Mouse (Mus musculus): ENCODE measurements around the gene Ttc27. TPM values are rescaled to one million over a fixed set of nuclear protein-coding genes. Genes with fewer than 3 reads are reported as not detected.
A peak's percentile ranks its signal among the peaks of the same experiment; 100 is the strongest.

Ttc27 gene
- 28.0 and 28.6 TPM in 2 replicates for polyA plus RNA-seq (2014; fragmentation: Nextera tagmentation; extraction: Ambion mirVana)

- Histone ChIP-seq H3K27me3 (ENCODE audit: control insufficient read depth, insufficient read depth, low read length) (no peaks in the 10 kb centered on the region), H3K9ac (replicated peaks; ENCODE audit: low read depth, low read length) (peak within 1 kb of the TSS; percentile 49), H3K4me2 (replicated peaks; ENCODE audit: low read depth, low read length) (peak within 1 kb of the TSS; percentile 68), H3K4me3 (ENCODE audit: low read depth, low read length) (peak within 1 kb of the TSS; percentile 71), H3K4me1 (ENCODE audit: control insufficient read depth, insufficient read depth, low read length) (0 out of 2 replicates have a peak, but pooled peaks cover 4% of the 10 kb centered on the region), H3K9me3 (ENCODE audit: control insufficient read depth, low read depth, low read length) (no peaks in the 10 kb centered on the region), H3K36me3 (ENCODE audit: control insufficient read depth, insufficient read depth, low read length) (no peaks in the 10 kb centered on the region), H3K27ac (ENCODE audit: low read length) (peak within 1 kb of the TSS; percentile 48; the same call in 1 of the 2 replicates)
- ATAC-seq (ENCODE audit: insufficient number of reproducible peaks, insufficient read depth, low FRiP score, low read depth): peak; percentile 92
- under 1% methylated on average over 31 of the region's 31 CpGs for WGBS
These were observed at the start of gene Ttc27 for GRCm38 (mm10) chr17:74717618-74718151. Gene Ttc27, plus strand, starts transcription at chr17:74717732.

- H3K27me3 ChIP-seq (ENCODE audit: control insufficient read depth, insufficient read depth, low read length): no peaks in the 10 kb centered on the region
- 88% methylated on average over 1 of the region's 1 CpGs for WGBS
- no peak overlapping the region for H3K4me2 ChIP-seq (replicated peaks; ENCODE audit: low read depth, low read length)
- no peak overlapping the region for H3K4me3 ChIP-seq (ENCODE audit: low read depth, low read length)
- H3K9ac ChIP-seq (replicated peaks; ENCODE audit: low read depth, low read length): no peak overlapping the region
- H3K36me3 ChIP-seq (ENCODE audit: control insufficient read depth, insufficient read depth, low read length): peaks cover 49% of the 10 kb centered on the region
- H3K9me3 ChIP-seq (ENCODE audit: control insufficient read depth, low read depth, low read length): no peaks in the 10 kb centered on the region
- no peaks in the 10 kb centered on the region for H3K4me1 ChIP-seq (ENCODE audit: control insufficient read depth, insufficient read depth, low read length)
- no peak overlapping the region for H3K27ac ChIP-seq (ENCODE audit: low read length)
- ATAC-seq (ENCODE audit: insufficient number of reproducible peaks, insufficient read depth, low FRiP score, low read depth): no peak
These were observed 49.5 kb upstream of the Ttc27 start for GRCm38 (mm10) chr17:74668010-74668409.

- Histone ChIP-seq H3K9ac (replicated peaks; ENCODE audit: low read depth, low read length) (no peak overlapping the region), H3K27ac (ENCODE audit: low read length) (no peak overlapping the region), H3K4me3 (ENCODE audit: low read depth, low read length) (no peak overlapping the region), H3K9me3 (ENCODE audit: control insufficient read depth, low read depth, low read length) (no peaks in the 10 kb centered on the region), H3K36me3 (ENCODE audit: control insufficient read depth, insufficient read depth, low read length) (peaks cover 45% of the 10 kb centered on the region), H3K27me3 (ENCODE audit: control insufficient read depth, insufficient read depth, low read length) (no peaks in the 10 kb centered on the region), H3K4me2 (replicated peaks; ENCODE audit: low read depth, low read length) (no peak overlapping the region), H3K4me1 (ENCODE audit: control insufficient read depth, insufficient read depth, low read length) (no peaks in the 10 kb centered on the region)
- WGBS: 88% methylated on average over 13 of the region's 13 CpGs
- no peak for ATAC-seq (ENCODE audit: insufficient number of reproducible peaks, insufficient read depth, low FRiP score, low read depth)
These were observed 47.5 kb upstream of the Ttc27 start for GRCm38 (mm10) chr17:74670031-74670430.

- H3K9ac ChIP-seq (replicated peaks; ENCODE audit: low read depth, low read length): no peak overlapping the region
- H3K4me2 ChIP-seq (replicated peaks; ENCODE audit: low read depth, low read length): no peak overlapping the region
- H3K9me3 ChIP-seq (ENCODE audit: control insufficient read depth, low read depth, low read length): no peaks in the 10 kb centered on the region
- ATAC-seq (ENCODE audit: insufficient number of reproducible peaks, insufficient read depth, low FRiP score, low read depth): no peak
- 86% methylated on average over 4 of the region's 4 CpGs for WGBS
- H3K4me3 ChIP-seq (ENCODE audit: low read depth, low read length): no peak overlapping the region
- H3K27me3 ChIP-seq (ENCODE audit: control insufficient read depth, insufficient read depth, low read length): no peaks in the 10 kb centered on the region
- H3K27ac ChIP-seq (ENCODE audit: low read length): no peak overlapping the region
- H3K4me1 ChIP-seq (ENCODE audit: control insufficient read depth, insufficient read depth, low read length): no peaks in the 10 kb centered on the region
- peaks cover 54% of the 10 kb centered on the region for H3K36me3 ChIP-seq (ENCODE audit: control insufficient read depth, insufficient read depth, low read length)
These were observed 45.1 kb upstream of the Ttc27 start for GRCm38 (mm10) chr17:74672446-74672845.

- Histone ChIP-seq H3K9me3 (ENCODE audit: control insufficient read depth, low read depth, low read length) (no peaks in the 10 kb centered on the region), H3K27me3 (ENCODE audit: control insufficient read depth, insufficient read depth, low read length) (no peaks in the 10 kb centered on the region), H3K4me1 (ENCODE audit: control insufficient read depth, insufficient read depth, low read length) (no peaks in the 10 kb centered on the region), H3K4me2 (replicated peaks; ENCODE audit: low read depth, low read length) (no peak overlapping the region), H3K9ac (replicated peaks; ENCODE audit: low read depth, low read length) (no peak overlapping the region), H3K4me3 (ENCODE audit: low read depth, low read length) (no peak overlapping the region), H3K36me3 (ENCODE audit: control insufficient read depth, insufficient read depth, low read length) (peaks cover 58% of the 10 kb centered on the region), H3K27ac (ENCODE audit: low read length) (no peak overlapping the region)
- no peak for ATAC-seq (ENCODE audit: insufficient number of reproducible peaks, insufficient read depth, low FRiP score, low read depth)
These were observed 44.3 kb upstream of the Ttc27 start for GRCm38 (mm10) chr17:74673251-74673650.

- 91% methylated on average over 8 of the region's 8 CpGs for WGBS
- no peak for ATAC-seq (ENCODE audit: insufficient number of reproducible peaks, insufficient read depth, low FRiP score, low read depth)
- Histone ChIP-seq H3K27me3 (ENCODE audit: control insufficient read depth, insufficient read depth, low read length) (no peaks in the 10 kb centered on the region), H3K27ac (ENCODE audit: low read length) (no peak overlapping the region), H3K4me3 (ENCODE audit: low read depth, low read length) (no peak overlapping the region), H3K9me3 (ENCODE audit: control insufficient read depth, low read depth, low read length) (no peaks in the 10 kb centered on the region), H3K4me2 (replicated peaks; ENCODE audit: low read depth, low read length) (no peak overlapping the region), H3K4me1 (ENCODE audit: control insufficient read depth, insufficient read depth, low read length) (no peaks in the 10 kb centered on the region), H3K9ac (replicated peaks; ENCODE audit: low read depth, low read length) (no peak overlapping the region), H3K36me3 (ENCODE audit: control insufficient read depth, insufficient read depth, low read length) (peaks cover 41% of the 10 kb centered on the region)
These were observed 39.5 kb upstream of the Ttc27 start for GRCm38 (mm10) chr17:74678061-74678460.

GRCm38 (mm10) chr17:74684927-74685326 lies 32.6 kb upstream of the Ttc27 start:
- H3K36me3 ChIP-seq (ENCODE audit: control insufficient read depth, insufficient read depth, low read length): peaks cover 18% of the 10 kb centered on the region; the same call in 1 of the 2 replicates
- 73% methylated on average over 3 of the region's 3 CpGs for WGBS

GRCm38 (mm10) chr17:74688555-74688954 lies 29.0 kb upstream of the Ttc27 start:
- Histone ChIP-seq H3K4me3 (ENCODE audit: low read depth, low read length) (no peak overlapping the region), H3K27me3 (ENCODE audit: control insufficient read depth, insufficient read depth, low read length) (no peaks in the 10 kb centered on the region), H3K36me3 (ENCODE audit: control insufficient read depth, insufficient read depth, low read length) (peaks cover 46% of the 10 kb centered on the region), H3K9me3 (ENCODE audit: control insufficient read depth, low read depth, low read length) (no peaks in the 10 kb centered on the region), H3K4me1 (ENCODE audit: control insufficient read depth, insufficient read depth, low read length) (no peaks in the 10 kb centered on the region), H3K4me2 (replicated peaks; ENCODE audit: low read depth, low read length) (no peak overlapping the region), H3K27ac (ENCODE audit: low read length) (no peak overlapping the region), H3K9ac (replicated peaks; ENCODE audit: low read depth, low read length) (no peak overlapping the region)
- ATAC-seq (ENCODE audit: insufficient number of reproducible peaks, insufficient read depth, low FRiP score, low read depth): no peak
- WGBS: 93% methylated on average over 2 of the region's 2 CpGs

More at GRCm38 (mm10) chr17:74684927-74685326, 32.6 kb upstream of the Ttc27 start:
- no peak for ATAC-seq (ENCODE audit: insufficient number of reproducible peaks, insufficient read depth, low FRiP score, low read depth)
- Histone ChIP-seq H3K9ac (replicated peaks; ENCODE audit: low read depth, low read length) (no peak overlapping the region), H3K4me3 (ENCODE audit: low read depth, low read length) (no peak overlapping the region), H3K27ac (ENCODE audit: low read length) (no peak overlapping the region), H3K4me2 (replicated peaks; ENCODE audit: low read depth, low read length) (no peak overlapping the region), H3K9me3 (ENCODE audit: control insufficient read depth, low read depth, low read length) (no peaks in the 10 kb centered on the region), H3K4me1 (ENCODE audit: control insufficient read depth, insufficient read depth, low read length) (no peaks in the 10 kb centered on the region), H3K27me3 (ENCODE audit: control insufficient read depth, insufficient read depth, low read length) (no peaks in the 10 kb centered on the region)

- no peaks in the 10 kb centered on the region for H3K4me1 ChIP-seq (ENCODE audit: control insufficient read depth, insufficient read depth, low read length)
- no peak overlapping the region for H3K4me3 ChIP-seq (ENCODE audit: low read depth, low read length)
- no peak overlapping the region for H3K27ac ChIP-seq (ENCODE audit: low read length)
- no peak overlapping the region for H3K4me2 ChIP-seq (replicated peaks; ENCODE audit: low read depth, low read length)
- H3K9me3 ChIP-seq (ENCODE audit: control insufficient read depth, low read depth, low read length): no peaks in the 10 kb centered on the region
- H3K27me3 ChIP-seq (ENCODE audit: control insufficient read depth, insufficient read depth, low read length): no peaks in the 10 kb centered on the region
- no peak for ATAC-seq (ENCODE audit: insufficient number of reproducible peaks, insufficient read depth, low FRiP score, low read depth)
- 86% methylated on average over 4 of the region's 4 CpGs for WGBS
- H3K36me3 ChIP-seq (ENCODE audit: control insufficient read depth, insufficient read depth, low read length): peaks cover 43% of the 10 kb centered on the region
- no peak overlapping the region for H3K9ac ChIP-seq (replicated peaks; ENCODE audit: low read depth, low read length)
These were observed 28.1 kb upstream of the Ttc27 start for GRCm38 (mm10) chr17:74689406-74689805.
